Mouse (Mus musculus): ENCODE data around the gene Slc5a4b.
A peak's percentile ranks its signal among the peaks of the same experiment; 100 is the strongest.

Gene Slc5a4b

GRCm38 (mm10) chr10:76045343-76045742, 65.4 kb downstream of the Slc5a4b start:
- DNase-seq (ENCODE audit: low read depth, low spot score) = no peak

- no peak for DNase-seq (ENCODE audit: low read depth, low spot score)
Observed at GRCm38 (mm10) chr10:76036962-76037361, 73.8 kb downstream of the Slc5a4b start.

- no peak for DNase-seq (ENCODE audit: low read depth, low spot score)
Observed at GRCm38 (mm10) chr10:76035277-76035676, 75.5 kb downstream of the Slc5a4b start.

GRCm38 (mm10) chr10:76034001-76034600, 76.7 kb downstream of the Slc5a4b start:
- DNase-seq (ENCODE audit: low read depth, low spot score) = no peak

- no peak for DNase-seq (ENCODE audit: low read depth, low spot score)
Observed at GRCm38 (mm10) chr10:76033119-76033455, 77.7 kb downstream of the Slc5a4b start.

GRCm38 (mm10) chr10:76032402-76033118, 78.2 kb downstream of the Slc5a4b start, which contains the start of gene Zfp280b:
Gene Zfp280b, plus strand, starts transcription at chr10:76032650.
- DNase-seq (ENCODE audit: low read depth, low spot score) = peak; percentile 93

- DNase-seq (ENCODE audit: low read depth, low spot score) = no peak
Observed at GRCm38 (mm10) chr10:76031511-76032401, 79.0 kb downstream of the Slc5a4b start.

GRCm38 (mm10) chr10:76030496-76030895, 80.3 kb downstream of the Slc5a4b start:
- no peak for DNase-seq (ENCODE audit: low read depth, low spot score)

- DNase-seq (ENCODE audit: low read depth, low spot score) = no peak
Observed at GRCm38 (mm10) chr10:76029276-76029675, 81.5 kb downstream of the Slc5a4b start.

- no peak for DNase-seq (ENCODE audit: low read depth, low spot score)
Observed at GRCm38 (mm10) chr10:76028396-76028795, 82.4 kb downstream of the Slc5a4b start.

GRCm38 (mm10) chr10:76028016-76028366, 82.8 kb downstream of the Slc5a4b start:
- no peak for DNase-seq (ENCODE audit: low read depth, low spot score)

GRCm38 (mm10) chr10:76027127-76028015, 83.4 kb downstream of the Slc5a4b start:
- DNase-seq (ENCODE audit: low read depth, low spot score) = no peak

GRCm38 (mm10) chr10:76025470-76026190, 85.1 kb downstream of the Slc5a4b start:
- DNase-seq (ENCODE audit: low read depth, low spot score) = no peak

- DNase-seq (ENCODE audit: low read depth, low spot score) = no peak
Observed at GRCm38 (mm10) chr10:76023921-76024320, 86.8 kb downstream of the Slc5a4b start.

- DNase-seq (ENCODE audit: low read depth, low spot score) = no peak
Observed at GRCm38 (mm10) chr10:76021728-76022127, 89.0 kb downstream of the Slc5a4b start.

- no peak for DNase-seq (ENCODE audit: low read depth, low spot score)
Observed at GRCm38 (mm10) chr10:76016886-76017285, 93.9 kb downstream of the Slc5a4b start.

- no peak for DNase-seq (ENCODE audit: low read depth, low spot score)
Observed at GRCm38 (mm10) chr10:76012922-76013321, 97.8 kb downstream of the Slc5a4b start.

- no peak for DNase-seq (ENCODE audit: low read depth, low spot score)
Observed at GRCm38 (mm10) chr10:76009812-76010211, 100.9 kb downstream of the Slc5a4b start.

Measured in WW6 (cell line).